Mouse (Mus musculus): ENCODE results near the gene Aph1c.

DNA sequence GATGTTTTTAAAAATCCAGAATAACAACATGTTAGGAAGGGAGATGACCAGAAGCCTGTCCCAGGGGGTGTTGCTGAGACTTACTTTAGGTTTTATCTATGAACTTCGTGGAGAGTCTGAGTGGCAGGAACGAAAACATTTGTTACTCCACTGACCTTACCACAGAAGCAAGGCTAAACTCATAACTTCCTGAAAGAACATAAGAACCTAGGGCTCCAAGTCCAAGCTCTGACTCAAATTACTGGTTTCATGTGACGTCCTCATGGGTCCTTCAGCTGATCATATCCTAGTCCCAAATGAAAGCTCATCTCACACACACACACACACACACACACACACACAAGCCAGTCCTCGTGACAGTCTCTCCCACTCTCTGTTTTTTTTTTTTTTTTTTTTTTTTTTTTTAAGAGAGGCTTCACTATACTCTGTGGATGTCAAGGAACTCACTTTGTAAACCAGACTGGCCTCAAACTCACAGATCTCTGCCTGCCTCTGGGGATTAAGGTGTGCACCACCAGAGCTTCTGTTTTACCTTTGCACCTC lies 2.1 kb downstream of the Aph1c start:
- TF ChIP-seq CTCF (IDR thresholded peaks at IDR 0.05; ENCODE audit: low read depth, low read length) (no peak), GATA1 (IDR thresholded peaks at IDR 0.05; ENCODE audit: borderline replicate concordance, low read length) (no peak)
